Mouse (Mus musculus): ENCODE data around the gene Rpl10-ps3.

The Rpl10-ps3 gene

DNA sequence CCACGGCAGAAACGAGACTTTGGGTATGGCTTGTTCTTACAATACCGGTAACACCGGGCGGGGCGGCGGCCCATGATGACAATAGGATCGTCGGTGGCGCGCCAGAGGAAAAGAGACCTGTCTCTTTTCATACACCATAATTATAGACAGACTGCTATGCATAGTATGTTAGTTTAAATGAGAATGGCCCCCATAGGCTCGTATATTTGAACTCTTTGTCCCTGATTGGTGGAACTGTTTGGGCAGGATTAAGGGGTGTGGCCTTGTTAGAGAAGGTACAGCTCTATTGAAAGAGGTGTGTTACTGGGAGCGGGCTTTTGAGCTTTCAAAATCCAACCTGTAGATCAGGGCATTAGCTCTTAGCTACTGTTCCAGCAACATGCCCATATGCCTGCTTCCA, at the start of gene Rpl10-ps3:
TSS of gene Rpl10-ps3 (minus strand) at position 101 of the 400 bp plus-strand sequence.
- in situ Hi-C loops (cut with MboI; ENCODE audit: low sequenced_read_pairs) = no loop called here

DNA sequence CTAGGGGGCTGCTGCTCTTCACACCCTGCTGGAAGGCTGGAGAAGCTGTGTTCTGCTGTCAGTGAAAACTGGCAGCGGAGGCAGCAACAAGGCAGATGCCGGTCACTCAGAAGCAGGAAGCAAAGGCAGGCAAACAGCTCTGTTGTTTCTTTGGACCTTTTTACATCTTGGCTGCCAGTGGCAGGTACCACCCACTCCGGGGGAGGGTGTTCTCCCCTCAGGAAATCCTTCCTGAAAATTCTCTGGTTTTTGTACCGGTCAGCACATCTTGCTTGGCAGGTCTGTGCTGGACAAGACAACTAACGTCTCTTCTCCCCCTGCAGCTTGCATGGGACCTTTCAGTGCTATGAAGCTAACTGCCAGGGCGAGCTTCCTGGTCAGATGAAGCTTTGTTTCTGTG, 30.8 kb upstream of the Rpl10-ps3 start:
- in situ Hi-C loops (cut with MboI; ENCODE audit: low sequenced_read_pairs) = no loop called here

GRCm38 (mm10) chr9:50374666-50375065, 29.9 kb upstream of the Rpl10-ps3 start:
- in situ Hi-C loops (cut with MboI; ENCODE audit: low sequenced_read_pairs) = no loop called here

- in situ Hi-C loops (cut with MboI; ENCODE audit: low sequenced_read_pairs) = no loop called here
Observed at GRCm38 (mm10) chr9:50368551-50369297, 24.0 kb upstream of the Rpl10-ps3 start.

- in situ Hi-C loops (cut with MboI; ENCODE audit: low sequenced_read_pairs) = no loop called here
Observed at GRCm38 (mm10) chr9:50365059-50365780, 20.5 kb upstream of the Rpl10-ps3 start.

DNA sequence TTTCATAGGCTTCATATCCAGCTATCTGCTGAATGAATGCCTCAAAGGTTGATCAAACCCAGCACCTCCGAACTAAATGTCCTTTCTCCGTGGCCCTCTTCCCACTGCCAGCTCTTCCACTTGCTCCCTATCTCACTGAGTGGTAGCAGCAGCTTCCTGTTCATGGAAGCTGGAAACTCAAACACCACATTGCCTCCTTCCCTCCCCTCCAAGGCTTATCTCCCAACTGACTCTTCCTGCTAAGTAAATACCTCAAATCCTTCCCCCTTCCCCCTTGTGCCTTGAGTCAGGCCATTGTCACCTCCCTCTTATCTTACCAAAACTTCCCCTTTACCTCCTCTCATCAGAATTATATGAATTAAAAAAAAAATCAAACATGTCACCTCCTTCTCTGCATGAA, 19.2 kb upstream of the Rpl10-ps3 start:
- in situ Hi-C loops (cut with MboI; ENCODE audit: low sequenced_read_pairs) = no loop called here

GRCm38 (mm10) chr9:50363259-50363658, 18.5 kb upstream of the Rpl10-ps3 start:
- in situ Hi-C loops (cut with MboI; ENCODE audit: low sequenced_read_pairs) = no loop called here

GRCm38 (mm10) chr9:50362556-50362955, 17.8 kb upstream of the Rpl10-ps3 start:
- in situ Hi-C loops (cut with MboI; ENCODE audit: low sequenced_read_pairs) = no loop called here

GRCm38 (mm10) chr9:50360370-50360769, 15.6 kb upstream of the Rpl10-ps3 start:
- in situ Hi-C loops (cut with MboI; ENCODE audit: low sequenced_read_pairs) = no loop called here

- in situ Hi-C loops (cut with MboI; ENCODE audit: low sequenced_read_pairs) = no loop called here
Observed at GRCm38 (mm10) chr9:50357331-50357730, 12.6 kb upstream of the Rpl10-ps3 start.

DNA sequence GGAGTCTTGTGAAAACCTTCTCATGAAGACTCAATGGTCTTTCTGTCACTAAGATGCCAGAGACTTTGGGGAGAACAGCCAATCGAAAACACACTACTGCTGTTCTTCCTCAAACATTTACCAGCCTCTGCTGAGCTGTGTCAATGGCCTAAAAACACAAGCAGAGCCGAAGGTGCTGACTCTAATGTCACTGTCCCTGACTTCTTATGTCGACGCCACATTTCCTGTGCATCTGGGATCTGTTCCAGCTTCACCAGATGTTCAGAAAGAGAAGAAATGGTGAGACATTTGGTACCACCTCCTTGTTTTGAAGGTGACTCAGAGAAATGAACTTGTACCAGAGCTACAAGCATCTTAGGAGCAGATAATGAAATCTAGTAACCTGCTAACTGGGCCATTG, 7.0 kb upstream of the Rpl10-ps3 start:
- in situ Hi-C loops (cut with MboI; ENCODE audit: low sequenced_read_pairs) = no loop called here

GRCm38 (mm10) chr9:50350571-50350970, 5.8 kb upstream of the Rpl10-ps3 start:
- in situ Hi-C loops (cut with MboI; ENCODE audit: low sequenced_read_pairs) = no loop called here

- in situ Hi-C loops (cut with MboI; ENCODE audit: low sequenced_read_pairs) = no loop called here
Observed at GRCm38 (mm10) chr9:50349156-50349555, 4.4 kb upstream of the Rpl10-ps3 start.

GRCm38 (mm10) chr9:50348256-50348655, 3.5 kb upstream of the Rpl10-ps3 start:
- in situ Hi-C loops (cut with MboI; ENCODE audit: low sequenced_read_pairs) = no loop called here

GRCm38 (mm10) chr9:50335539-50336325, 9.0 kb downstream of the Rpl10-ps3 start:
- in situ Hi-C loops (cut with MboI; ENCODE audit: low sequenced_read_pairs) = loop anchor here (10.0 kb wide), 2 partner anchors 99 to 199 kb away; no protein-coding TSS in a partner anchor

DNA sequence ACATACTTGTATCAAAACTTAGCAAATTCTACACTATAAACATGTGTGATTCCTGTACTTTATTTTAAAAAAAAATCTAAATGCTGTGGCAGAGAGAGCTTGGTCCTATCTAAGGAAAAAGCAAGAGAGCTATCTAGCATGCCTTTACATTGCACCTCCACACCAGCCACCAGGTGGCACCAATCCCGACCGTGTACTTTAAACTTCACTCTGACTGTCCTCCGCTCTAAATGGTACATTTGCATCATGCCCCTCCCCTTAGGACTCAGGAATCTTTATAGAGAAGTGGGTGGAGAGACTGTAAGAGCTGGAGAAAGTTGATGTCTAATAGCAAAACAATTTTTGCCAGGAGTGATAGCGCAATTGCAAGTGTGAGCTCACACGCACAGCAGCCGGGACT, 11.4 kb downstream of the Rpl10-ps3 start:
- in situ Hi-C loops (cut with MboI; ENCODE audit: low sequenced_read_pairs) = loop anchor here (10.0 kb wide), 2 partner anchors 101 to 201 kb away; no protein-coding TSS in a partner anchor

GRCm38 (mm10) chr9:50324355-50325225, 20.2 kb downstream of the Rpl10-ps3 start:
- in situ Hi-C loops (cut with MboI; ENCODE audit: low sequenced_read_pairs) = no loop called here

GRCm38 (mm10) chr9:50320729-50321128, 24.0 kb downstream of the Rpl10-ps3 start:
- in situ Hi-C loops (cut with MboI; ENCODE audit: low sequenced_read_pairs) = no loop called here

GRCm38 (mm10) chr9:50319506-50319905, 25.3 kb downstream of the Rpl10-ps3 start:
- in situ Hi-C loops (cut with MboI; ENCODE audit: low sequenced_read_pairs) = no loop called here

- in situ Hi-C loops (cut with MboI; ENCODE audit: low sequenced_read_pairs) = no loop called here
Observed at GRCm38 (mm10) chr9:50317299-50317698, 27.5 kb downstream of the Rpl10-ps3 start.

Measured in CH12F3 (cell line).